Mouse (Mus musculus) granulocyte monocyte progenitor cell, adult 5-6 weeks (primary cell): ENCODE measurements around the gene Acpp. TPM values are rescaled to one million over a fixed set of nuclear protein-coding genes. Genes with fewer than 3 reads are reported as not detected.

Experiments
- ATAC-seq: replicated peaks from 2 replicates; pipeline ENCODE4 v1.8.0; 2016; ENCODE audit warnings: mild to moderate bottlenecking, moderate TSS enrichment, inconsistent platforms; ENCODE audit not compliant: poor library complexity, severe bottlenecking
- total RNA-seq, 2 experiments: library from RNA; stranded (forward) in 1 of 2; stranded (reverse) in 1 of 2; fragments of 200-712, 200-1000 nt in 1 of 2; fragments of >200 nt in 1 of 2; fragmentation: Nextera tagmentation in 1 of 2; gene quantifications; 2 replicates each; pipeline ENCODE4 v1.2.3; 2014 to 2017

The Acpp gene
- total RNA-seq, 2 experiments from 2014 or later, result 2.8 to 4.6 TPM

GRCm38 (mm10) chr9:104254408-104255180 is 83.0 kb downstream of the Acpp start:
- ATAC-seq, result no peak

- ATAC-seq, result no peak
These were observed 84.9 kb downstream of the Acpp start for GRCm38 (mm10) chr9:104252637-104253036.

GRCm38 (mm10) chr9:104251687-104252086 is 85.9 kb downstream of the Acpp start:
- ATAC-seq, result no peak

GRCm38 (mm10) chr9:104251111-104251510 is 86.4 kb downstream of the Acpp start:
- ATAC-seq, result no peak

GRCm38 (mm10) chr9:104247307-104247987 is 90.1 kb downstream of the Acpp start:
- ATAC-seq, result no peak

- ATAC-seq, result peak; percentile 67
These were observed 93.6 kb downstream of the Acpp start for GRCm38 (mm10) chr9:104243799-104244466.

GRCm38 (mm10) chr9:104240146-104240545 is 97.4 kb downstream of the Acpp start:
- no peak for ATAC-seq

- ATAC-seq, result peak; percentile 81
These were observed 98.5 kb downstream of the Acpp start for GRCm38 (mm10) chr9:104239076-104239475.

Other genes with a start within 250 kb of the Acpp start
- gene Ackr4, start 210.8 kb downstream of the Acpp start, total RNA-seq (2014; fragmentation: Nextera tagmentation), result not detected in 2 replicates
- gene Ackr4, start 210.8 kb downstream of the Acpp start, total RNA-seq (2017), result 0.09 TPM in 1 of 2 replicates, not detected in the other
- 62.3 and 102 TPM in 2 replicates for gene Dnajc13, start 74.8 kb downstream of the Acpp start, total RNA-seq (2014; fragmentation: Nextera tagmentation)
- 48.9 and 53.9 TPM in 2 replicates for gene Dnajc13, start 74.8 kb downstream of the Acpp start, total RNA-seq (2017)
- not detected in 2 replicates for gene Cpne4, start 209.5 kb upstream of the Acpp start, total RNA-seq (2014; fragmentation: Nextera tagmentation)
- gene Cpne4, start 209.5 kb upstream of the Acpp start, total RNA-seq (2017), result not detected in 2 replicates